ENCODE assay signal across 14 mouse cellular contexts in the genomic region with DNA sequence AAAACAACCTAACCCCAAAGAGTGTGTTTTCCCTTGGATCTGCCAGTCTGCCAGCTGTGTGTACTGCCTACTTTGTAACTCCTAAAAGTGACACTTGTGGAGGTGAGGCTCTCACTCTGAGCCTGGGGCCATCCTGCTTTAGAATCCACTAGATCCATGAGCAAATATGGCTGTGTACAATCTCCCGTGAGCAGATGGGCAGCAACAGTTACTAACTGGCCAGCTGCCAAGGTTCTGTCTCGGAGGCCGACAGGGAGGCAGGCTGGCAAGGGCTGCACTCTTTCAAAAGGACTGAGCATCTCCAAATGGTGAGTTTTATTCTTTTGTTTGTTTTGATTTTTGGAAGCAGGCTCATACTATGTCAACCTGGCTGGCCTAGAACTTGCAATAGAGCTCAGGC. TPM values are rescaled to one million over a fixed set of nuclear protein-coding genes. Genes with fewer than 3 reads are reported as not detected.
DNase-seq lines count a peak whose midpoint lies in the region; ATAC-seq and TF ChIP-seq lines count a peak whose summit lies in the region.
"Had no signal": no experiment of that assay in that cellular context is flagged by ENCODE, and none has a peak within 500 bp of the region (broad histone marks: within the 10 kb centered on the region; RNA-seq: fewer than 3 reads in every experiment).

No protein-coding gene starts in this region.

- no peak for TF ChIP-seq CTCF in midbrain, postnatal 0 days (IDR thresholded peaks at IDR 0.05)

- peaks cover 81% of the 10 kb centered on the region for H3K36me3 ChIP-seq in forebrain, embryonic 12.5 days (replicated peaks)
- H3K36me3 ChIP-seq in forebrain, embryonic 11.5 days (ENCODE audit: control insufficient read depth, insufficient read depth, low read length): no peaks in the 10 kb centered on the region; the same call in none of the 2 replicates
- H3K36me3 ChIP-seq in midbrain, postnatal 0 days (ENCODE audit: insufficient read depth, low read length): peaks cover 73% of the 10 kb centered on the region
- peaks cover 84% of the 10 kb centered on the region for H3K36me3 ChIP-seq in midbrain, embryonic 13.5 days

- 41% methylated on average over 3 of the region's 3 CpGs for WGBS in forebrain, embryonic 12.5 days
- 62% methylated on average over 3 of the region's 3 CpGs for WGBS in forebrain, embryonic 11.5 days
- 40% methylated on average over 3 of the region's 3 CpGs for WGBS in midbrain, postnatal 0 days
- WGBS in midbrain, embryonic 13.5 days: 26% methylated on average over 3 of the region's 3 CpGs

- DNase-seq in forebrain, embryonic 11.5 days (ENCODE audit: low spot score): no peak
- DNase-seq in midbrain, postnatal 0 days (ENCODE audit: low spot score): peak; percentile 82
- DNase-seq in cerebellum, adult 9-10 months: peak; percentile 92
- DNase-seq in frontal cortex, adult 2 months (ENCODE audit: extremely low spot score in 1 of 2, low spot score in 1 of 2): no peak
- no peak for DNase-seq in kidney, postnatal 36 days
- DNase-seq: heart, adult 2 months had no signal

- H3K4me1 ChIP-seq in forebrain, embryonic 12.5 days: peaks cover 7% of the 10 kb centered on the region; the same call in 1 of the 2 replicates
- no peaks in the 10 kb centered on the region for H3K4me1 ChIP-seq in forebrain, embryonic 11.5 days (replicated peaks; ENCODE audit: control insufficient read depth, insufficient read depth, low read length)
- no peaks in the 10 kb centered on the region for H3K4me1 ChIP-seq in midbrain, postnatal 0 days (ENCODE audit: insufficient read depth, low read length)
- no peaks in the 10 kb centered on the region; the same call in 1 of the 2 replicates for H3K4me1 ChIP-seq in midbrain, embryonic 13.5 days (replicated peaks)
- H3K4me1 ChIP-seq: stomach, embryonic 15.5 days had no signal

- no peak overlapping the region for H3K4me3 ChIP-seq in forebrain, embryonic 12.5 days (replicated peaks)
- no peak overlapping the region for H3K4me3 ChIP-seq in forebrain, embryonic 11.5 days (ENCODE audit: low read depth, low read length)
- no peak overlapping the region for H3K4me3 ChIP-seq in midbrain, postnatal 0 days (ENCODE audit: low read depth, low read length)
- no peak overlapping the region for H3K4me3 ChIP-seq in midbrain, embryonic 13.5 days (replicated peaks)
- H3K4me3 ChIP-seq: heart, adult 2 months; midbrain, embryonic 12.5 days; stomach, embryonic 15.5 days had no signal

- H3K9ac ChIP-seq in forebrain, embryonic 12.5 days: no peak overlapping the region
- H3K9ac ChIP-seq in forebrain, embryonic 11.5 days (ENCODE audit: low read length): no peak overlapping the region
- H3K9ac ChIP-seq in midbrain, postnatal 0 days (replicated peaks; ENCODE audit: low read length, poor library complexity, severe bottlenecking): no peak overlapping the region
- H3K9ac ChIP-seq in midbrain, embryonic 13.5 days (replicated peaks): no peak overlapping the region
- H3K9ac ChIP-seq: liver, embryonic 14.5 days; midbrain, embryonic 12.5 days; stomach, embryonic 15.5 days had no signal

- no peaks in the 10 kb centered on the region for H3K9me3 ChIP-seq in forebrain, embryonic 12.5 days
- H3K9me3 ChIP-seq in forebrain, embryonic 11.5 days (ENCODE audit: control insufficient read depth, low read length): no peaks in the 10 kb centered on the region
- no peaks in the 10 kb centered on the region for H3K9me3 ChIP-seq in midbrain, postnatal 0 days (ENCODE audit: low read length)
- no peaks in the 10 kb centered on the region; the same call in 1 of the 2 replicates for H3K9me3 ChIP-seq in midbrain, embryonic 13.5 days
- H3K9me3 ChIP-seq: midbrain, embryonic 12.5 days; stomach, embryonic 15.5 days had no signal

- no peaks in the 10 kb centered on the region for H3K27me3 ChIP-seq in forebrain, embryonic 12.5 days
- H3K27me3 ChIP-seq in forebrain, embryonic 11.5 days (ENCODE audit: control insufficient read depth, insufficient read depth, low read length): no peaks in the 10 kb centered on the region
- no peaks in the 10 kb centered on the region for H3K27me3 ChIP-seq in midbrain, postnatal 0 days (ENCODE audit: insufficient read depth, low read length)
- H3K27me3 ChIP-seq in midbrain, embryonic 13.5 days: 0 out of 2 replicates have a peak, but pooled peaks cover 1% of the 10 kb centered on the region
- H3K27me3 ChIP-seq: midbrain, embryonic 12.5 days; Patski; stomach, embryonic 15.5 days had no signal

- H3K4me2 ChIP-seq in forebrain, embryonic 12.5 days: no peak overlapping the region
- H3K4me2 ChIP-seq in forebrain, embryonic 11.5 days (ENCODE audit: low read depth, low read length, severe bottlenecking): no peak overlapping the region
- H3K4me2 ChIP-seq in midbrain, postnatal 0 days (ENCODE audit: low read depth, low read length, poor library complexity, severe bottlenecking): no peak overlapping the region
- no peak overlapping the region for H3K4me2 ChIP-seq in midbrain, embryonic 13.5 days (replicated peaks)
- H3K4me2 ChIP-seq: midbrain, embryonic 12.5 days; stomach, embryonic 15.5 days had no signal

- H3K27ac ChIP-seq in forebrain, embryonic 12.5 days: 0 out of 2 replicates have a peak overlapping the region, but pooled peaks have one; percentile 14
- no peak overlapping the region for H3K27ac ChIP-seq in forebrain, embryonic 11.5 days (ENCODE audit: low read depth, low read length)
- no peak overlapping the region for H3K27ac ChIP-seq in midbrain, postnatal 0 days (ENCODE audit: low read depth, low read length)
- H3K27ac ChIP-seq in midbrain, embryonic 13.5 days: no peak overlapping the region
- H3K27ac ChIP-seq: heart, adult 2 months; liver, embryonic 14.5 days; midbrain, embryonic 12.5 days; stomach, embryonic 15.5 days had no signal

- peak; percentile 23; the same call in 1 of the 2 replicates for ATAC-seq in forebrain, embryonic 12.5 days (ENCODE audit: low FRiP score)
- ATAC-seq in forebrain, embryonic 11.5 days (replicated peaks; ENCODE audit: low FRiP score): no peak
- ATAC-seq in midbrain, postnatal 0 days (ENCODE audit: low FRiP score): no peak
- no peak for ATAC-seq in midbrain, embryonic 13.5 days
- peak; percentile 96 for ATAC-seq in megakaryocyte progenitor cell, adult 5-6 weeks (replicated peaks; ENCODE audit: poor library complexity)
- ATAC-seq: Patski had no signal

RNA-seq across cellular contexts. Expression of gene Lhx3, which starts 6.4 kb away (rescaled TPM):
- polyA plus RNA-seq in forebrain, embryonic 12.5 days (2016; fragmentation: Nextera tagmentation; extraction: Ambion mirVana): 0.15 TPM in 1 of 2 replicates, not detected in the other
- polyA plus RNA-seq in forebrain, embryonic 11.5 days (2014; fragmentation: Nextera tagmentation; extraction: Ambion mirVana): 0.16 TPM in 1 of 2 replicates, not detected in the other
- 0.38 TPM in 1 of 2 replicates, not detected in the other for total RNA-seq in midbrain, postnatal 0 days (2014; rRNA removed)
- 0.12 TPM in 1 of 2 replicates, not detected in the other for polyA plus RNA-seq in midbrain, postnatal 0 days (2015; fragmentation: Nextera tagmentation; extraction: Ambion mirVana)
- polyA plus RNA-seq in midbrain, embryonic 13.5 days (2015; fragmentation: Nextera tagmentation; extraction: Ambion mirVana): 0.17 TPM in 1 of 2 replicates, not detected in the other
- not detected in 2 replicates for total RNA-seq in megakaryocyte progenitor cell, adult 5-6 weeks (2015)
- not detected in 2 replicates for total RNA-seq in megakaryocyte progenitor cell, adult 5-6 weeks (2017)
- polyA plus RNA-seq in frontal cortex, adult 2 months (2012; rRNA removed): 0.13 and 0.22 TPM in 2 replicates
- total RNA-seq: heart, adult 2 months; layer of hippocampus, postnatal 25 days had no signal
- polyA plus RNA-seq: heart, adult 2 months; liver, embryonic 14.5 days; Patski; stomach, embryonic 15.5 days had no signal

RNA-seq across cellular contexts. Expression of gene Qsox2, which starts 22.8 kb away (rescaled TPM):
- polyA plus RNA-seq in forebrain, embryonic 12.5 days (2016; fragmentation: Nextera tagmentation; extraction: Ambion mirVana): 20.0 and 21.4 TPM in 2 replicates
- 20.6 and 22.9 TPM in 2 replicates for polyA plus RNA-seq in forebrain, embryonic 11.5 days (2014; fragmentation: Nextera tagmentation; extraction: Ambion mirVana)
- total RNA-seq in midbrain, postnatal 0 days (2014; rRNA removed): 19.2 and 25.6 TPM in 2 replicates
- 8.4 and 9.9 TPM in 2 replicates for polyA plus RNA-seq in midbrain, postnatal 0 days (2015; fragmentation: Nextera tagmentation; extraction: Ambion mirVana)
- 15.4 and 15.7 TPM in 2 replicates for polyA plus RNA-seq in midbrain, embryonic 13.5 days (2015; fragmentation: Nextera tagmentation; extraction: Ambion mirVana)
- total RNA-seq in megakaryocyte progenitor cell, adult 5-6 weeks (2015): 6.9 and 10.3 TPM in 2 replicates
- 5.3 and 5.9 TPM in 2 replicates for total RNA-seq in megakaryocyte progenitor cell, adult 5-6 weeks (2017)
- 25.0 and 26.2 TPM in 2 replicates for polyA plus RNA-seq in frontal cortex, adult 2 months (2012; rRNA removed)

Comparison
In these comparisons a context has a peak if more than half of its experiments do, and no peak if none do; other contexts are left out.
1. ATAC-seq: peak in forebrain, embryonic 12.5 days (single experiment) and megakaryocyte progenitor cell, adult 5-6 weeks (single experiment); none in forebrain, embryonic 11.5 days (single experiment), midbrain, postnatal 0 days (single experiment) and midbrain, embryonic 13.5 days (single experiment).
2. DNase-seq: peak in midbrain, postnatal 0 days (single experiment) and cerebellum, adult 9-10 months (single experiment); none in forebrain, embryonic 11.5 days (single experiment), frontal cortex, adult 2 months (0 of 2) and kidney, postnatal 36 days (0 of 2).